Mouse (Mus musculus) megakaryocyte, embryonic 14.5 days (primary cell): ENCODE data around the gene Slc38a6.

ENCODE experiments used
- FLI1 ChIP-seq: IDR thresholded peaks from 2 replicates; pipeline ENCODE4 v1.6.1; 2012; ENCODE audit warnings: low read length, inconsistent platforms, mixed read lengths
- GATA1 ChIP-seq: IDR thresholded peaks from 3 replicates; pipeline ENCODE4 v1.6.1; 2012; ENCODE audit warnings: mixed read lengths, low read length, inconsistent platforms, borderline replicate concordance

- no peak for TF ChIP-seq GATA1
- no peak for TF ChIP-seq FLI1
These were observed 55.4 kb downstream of the Slc38a6 start for GRCm38 (mm10) chr12:73341703-73342663.
